Mouse (Mus musculus): ENCODE results near the gene Gosr2. TPM values are rescaled to one million over a fixed set of nuclear protein-coding genes. Genes with fewer than 3 reads are reported as not detected.

The Gosr2 gene
- polyA plus RNA-seq (2015; fragmentation: Nextera tagmentation; extraction: Ambion mirVana): 106 and 113 TPM in 2 replicates

DNA sequence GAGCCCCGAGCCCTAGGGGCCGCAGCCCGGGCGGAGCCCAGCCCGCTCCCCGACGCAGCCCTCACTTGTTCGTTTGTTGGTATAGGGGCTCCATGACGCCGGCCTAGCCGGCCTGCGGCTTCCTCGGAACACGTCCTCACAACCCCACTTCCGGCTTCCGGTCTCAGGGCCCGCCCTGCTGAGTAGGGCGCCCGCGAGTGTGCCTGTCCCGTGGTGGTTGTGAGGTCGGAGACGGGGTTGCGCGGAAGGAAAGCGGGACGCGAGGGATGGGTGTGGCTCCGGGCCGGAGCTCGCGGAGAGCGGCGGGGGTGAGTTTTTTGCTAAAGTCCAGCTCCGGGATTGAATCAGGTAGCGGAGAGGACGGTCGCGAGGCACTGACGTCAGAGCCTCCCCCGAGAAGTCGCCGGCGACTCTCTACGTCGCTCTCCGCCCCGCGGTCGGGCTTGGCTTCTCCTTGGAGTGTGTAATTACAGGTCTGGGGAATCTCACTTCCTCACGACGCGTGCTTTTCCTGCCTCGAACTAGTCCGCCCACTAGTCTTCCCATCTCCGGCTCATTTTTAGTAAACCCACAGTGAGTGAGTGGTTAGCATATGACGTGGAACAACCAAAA, at the start of gene Gosr2:
Gene Gosr2, minus strand, starts transcription at position 334 of the 612 bp plus-strand sequence.
- H3K9me3 ChIP-seq (ENCODE audit: control insufficient read depth): no peaks in the 10 kb centered on the region
- H3K36me3 ChIP-seq (ENCODE audit: control insufficient read depth, insufficient read depth): peaks cover 3% of the 10 kb centered on the region; the same call in 1 of the 2 replicates
- no peaks in the 10 kb centered on the region for H3K27me3 ChIP-seq (replicated peaks; ENCODE audit: control insufficient read depth, insufficient read depth, low read length)
- no peak for TF ChIP-seq CTCF (IDR thresholded peaks at IDR 0.05; ENCODE audit: low read depth)
- peak within 1 kb of the TSS; percentile 73 for H3K4me2 ChIP-seq (replicated peaks; ENCODE audit: low read depth)
- H3K9ac ChIP-seq (ENCODE audit: low read depth, low read length): peak within 1 kb of the TSS; percentile 89
- WGBS: under 1% methylated on average over 57 of the region's 57 CpGs
- H3K4me1 ChIP-seq (replicated peaks; ENCODE audit: control insufficient read depth, insufficient read depth, low read length): no peaks in the 10 kb centered on the region
- H3K4me3 ChIP-seq (ENCODE audit: low read depth, low read length): peak within 1 kb of the TSS; percentile 73
- peak within 1 kb of the TSS; percentile 98 for H3K27ac ChIP-seq (ENCODE audit: low read depth, low read length)
- ATAC-seq: peak; percentile 94

DNA sequence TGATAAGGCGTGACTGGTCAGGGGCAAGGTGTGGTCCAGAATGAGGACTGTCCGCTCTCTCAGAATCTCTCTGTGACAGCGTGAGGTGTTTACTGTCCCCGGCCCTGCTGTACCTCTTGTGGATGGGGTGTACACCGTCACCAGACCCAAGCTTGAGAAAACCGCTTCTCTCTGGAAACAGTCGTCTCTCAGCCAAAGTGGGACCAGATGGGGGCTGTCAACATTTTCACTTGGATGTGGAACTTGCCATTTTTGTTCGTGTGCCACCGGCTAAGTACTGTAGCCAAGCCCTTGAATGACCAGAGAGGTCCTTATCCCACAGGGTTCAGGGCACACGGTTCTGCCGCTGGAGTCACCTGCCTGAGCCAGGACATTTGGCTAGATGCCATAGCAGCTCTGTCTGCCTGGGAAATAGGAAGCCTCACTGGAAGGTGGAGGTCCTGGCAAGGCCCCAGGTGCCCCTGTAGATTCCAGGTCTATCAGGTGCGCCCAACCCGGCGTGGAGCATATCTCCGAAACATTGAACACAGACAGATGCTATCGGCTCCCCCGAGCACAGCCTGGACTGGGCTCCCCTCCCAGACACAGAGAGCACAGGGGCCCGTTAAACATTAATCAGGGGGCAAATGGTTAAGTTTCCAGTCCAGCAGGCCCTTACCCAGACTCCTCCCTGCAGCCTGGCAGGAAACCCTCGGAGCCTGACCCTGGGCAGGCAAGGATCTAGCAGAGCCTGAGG, 37.5 kb upstream of the Gosr2 start:
- H3K27ac ChIP-seq (ENCODE audit: low read depth, low read length): no peak overlapping the region
- peak overlapping the region; percentile 35 for H3K4me2 ChIP-seq (replicated peaks; ENCODE audit: low read depth)

DNA sequence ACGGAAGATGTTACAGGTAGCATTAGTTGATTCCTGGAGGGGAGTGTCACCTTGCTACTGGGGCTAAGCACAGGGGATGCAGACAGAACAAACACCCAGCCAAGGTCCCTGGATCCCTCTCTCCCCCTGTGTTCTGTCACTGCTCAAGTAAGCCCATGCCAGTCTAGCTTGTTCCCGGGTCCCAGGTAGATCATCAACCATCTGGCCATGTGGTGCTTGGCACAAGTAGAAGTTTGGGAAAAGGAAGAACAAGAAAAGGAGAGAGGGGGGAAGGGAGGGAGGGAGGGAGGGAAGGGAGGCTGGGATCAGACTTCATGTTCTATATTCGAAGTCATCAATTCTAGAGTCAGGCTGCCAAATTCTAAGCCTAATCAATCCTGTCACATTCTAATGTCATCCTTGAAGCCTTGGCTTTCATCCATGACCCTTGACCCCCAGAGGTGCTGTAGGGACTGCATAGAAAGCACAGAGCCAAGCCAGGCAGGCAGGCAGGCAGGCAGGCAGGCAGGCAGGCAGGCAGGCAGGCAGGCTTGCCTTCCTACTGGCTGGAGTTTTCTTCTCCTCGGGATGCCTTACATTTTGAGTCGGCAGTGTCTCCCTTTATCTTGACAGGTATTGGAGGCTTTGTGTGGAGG, 36.8 kb upstream of the Gosr2 start:
- H3K36me3 ChIP-seq (ENCODE audit: control insufficient read depth, insufficient read depth): no peaks in the 10 kb centered on the region
- ATAC-seq: no peak
- TF ChIP-seq CTCF (IDR thresholded peaks at IDR 0.05; ENCODE audit: low read depth): no peak
- H3K9ac ChIP-seq (ENCODE audit: low read depth, low read length): no peak overlapping the region
- WGBS: 42% methylated on average over 5 of the region's 5 CpGs
- H3K27me3 ChIP-seq (replicated peaks; ENCODE audit: control insufficient read depth, insufficient read depth, low read length): no peaks in the 10 kb centered on the region
- H3K9me3 ChIP-seq (ENCODE audit: control insufficient read depth): no peaks in the 10 kb centered on the region
- H3K4me2 ChIP-seq (replicated peaks; ENCODE audit: low read depth): peak overlapping the region; percentile 35; the same call in 1 of the 2 replicates
- H3K27ac ChIP-seq (ENCODE audit: low read depth, low read length): no peak overlapping the region
- no peak overlapping the region for H3K4me3 ChIP-seq (ENCODE audit: low read depth, low read length)
- H3K4me1 ChIP-seq (replicated peaks; ENCODE audit: control insufficient read depth, insufficient read depth, low read length): 0 out of 2 replicates have a peak, but pooled peaks cover 2% of the 10 kb centered on the region

More for the DNA sequence above, 37.5 kb upstream of the Gosr2 start:
- Histone ChIP-seq H3K36me3 (ENCODE audit: control insufficient read depth, insufficient read depth) (no peaks in the 10 kb centered on the region), H3K27me3 (replicated peaks; ENCODE audit: control insufficient read depth, insufficient read depth, low read length) (no peaks in the 10 kb centered on the region), H3K9me3 (ENCODE audit: control insufficient read depth) (no peaks in the 10 kb centered on the region), H3K9ac (ENCODE audit: low read depth, low read length) (no peak overlapping the region), H3K4me1 (replicated peaks; ENCODE audit: control insufficient read depth, insufficient read depth, low read length) (0 out of 2 replicates have a peak, but pooled peaks cover 2% of the 10 kb centered on the region), H3K4me3 (ENCODE audit: low read depth, low read length) (no peak overlapping the region)
- TF ChIP-seq CTCF (IDR thresholded peaks at IDR 0.05; ENCODE audit: low read depth): no peak
- peak; percentile 32 for ATAC-seq
- WGBS: 30% methylated on average over 19 of the region's 19 CpGs

DNA sequence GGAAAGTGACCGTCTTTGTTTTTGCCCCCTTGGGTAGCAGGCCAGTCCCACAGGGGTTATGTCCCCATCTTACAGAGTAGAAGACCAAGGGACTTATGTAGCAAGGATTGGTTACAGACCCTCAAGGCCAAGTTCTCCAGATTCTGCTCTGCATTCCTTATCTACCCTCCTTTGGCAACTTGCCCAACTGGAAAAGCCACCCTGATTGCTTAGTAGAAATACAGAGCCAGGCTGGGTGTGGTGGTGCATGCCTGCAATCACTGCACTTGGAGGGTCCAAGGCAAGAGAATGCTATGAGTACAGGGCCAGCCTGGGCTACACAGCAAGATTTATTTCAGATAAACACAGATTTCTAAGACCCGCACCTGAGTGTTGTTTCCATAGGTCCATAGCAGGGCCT, 36.3 kb upstream of the Gosr2 start:
- Histone ChIP-seq H3K27me3 (replicated peaks; ENCODE audit: control insufficient read depth, insufficient read depth, low read length) (0 out of 2 replicates have a peak, but pooled peaks cover 3% of the 10 kb centered on the region), H3K27ac (ENCODE audit: low read depth, low read length) (no peak overlapping the region), H3K36me3 (ENCODE audit: control insufficient read depth, insufficient read depth) (no peaks in the 10 kb centered on the region), H3K4me2 (replicated peaks; ENCODE audit: low read depth) (no peak overlapping the region), H3K4me1 (replicated peaks; ENCODE audit: control insufficient read depth, insufficient read depth, low read length) (0 out of 2 replicates have a peak, but pooled peaks cover 2% of the 10 kb centered on the region), H3K9ac (ENCODE audit: low read depth, low read length) (no peak overlapping the region), H3K4me3 (ENCODE audit: low read depth, low read length) (no peak overlapping the region), H3K9me3 (ENCODE audit: control insufficient read depth) (no peaks in the 10 kb centered on the region)
- WGBS: 82% methylated on average over 2 of the region's 2 CpGs
- TF ChIP-seq CTCF (IDR thresholded peaks at IDR 0.05; ENCODE audit: low read depth): no peak
- no peak for ATAC-seq

DNA sequence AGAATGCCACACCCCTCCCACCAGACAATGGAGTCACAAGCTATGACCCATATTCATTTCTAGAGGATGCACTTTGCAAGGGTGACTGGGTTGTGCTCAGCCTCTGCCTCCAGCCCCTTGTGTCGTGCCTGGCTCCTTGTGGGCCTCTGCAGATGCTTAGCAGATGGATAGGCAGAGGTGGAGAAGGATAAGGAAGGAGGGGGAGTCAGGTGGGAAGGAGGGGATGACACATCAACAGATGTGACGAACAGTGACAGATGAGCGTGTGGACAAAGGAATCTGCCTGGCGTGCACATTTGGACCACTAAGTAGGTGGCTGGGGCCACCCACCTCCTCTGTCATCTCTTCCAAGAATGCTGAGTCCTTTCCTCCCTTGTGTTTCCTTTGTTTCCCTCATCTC, 35.4 kb upstream of the Gosr2 start:
- no peaks in the 10 kb centered on the region for H3K36me3 ChIP-seq (ENCODE audit: control insufficient read depth, insufficient read depth)
- no peak for TF ChIP-seq CTCF (IDR thresholded peaks at IDR 0.05; ENCODE audit: low read depth)
- WGBS: 76% methylated on average over 4 of the region's 4 CpGs
- H3K4me2 ChIP-seq (replicated peaks; ENCODE audit: low read depth): no peak overlapping the region
- no peak for ATAC-seq
- H3K27ac ChIP-seq (ENCODE audit: low read depth, low read length): no peak overlapping the region
- H3K9ac ChIP-seq (ENCODE audit: low read depth, low read length): no peak overlapping the region
- 0 out of 2 replicates have a peak, but pooled peaks cover 3% of the 10 kb centered on the region for H3K27me3 ChIP-seq (replicated peaks; ENCODE audit: control insufficient read depth, insufficient read depth, low read length)
- no peaks in the 10 kb centered on the region for H3K9me3 ChIP-seq (ENCODE audit: control insufficient read depth)
- 0 out of 2 replicates have a peak, but pooled peaks cover 2% of the 10 kb centered on the region for H3K4me1 ChIP-seq (replicated peaks; ENCODE audit: control insufficient read depth, insufficient read depth, low read length)
- H3K4me3 ChIP-seq (ENCODE audit: low read depth, low read length): no peak overlapping the region

DNA sequence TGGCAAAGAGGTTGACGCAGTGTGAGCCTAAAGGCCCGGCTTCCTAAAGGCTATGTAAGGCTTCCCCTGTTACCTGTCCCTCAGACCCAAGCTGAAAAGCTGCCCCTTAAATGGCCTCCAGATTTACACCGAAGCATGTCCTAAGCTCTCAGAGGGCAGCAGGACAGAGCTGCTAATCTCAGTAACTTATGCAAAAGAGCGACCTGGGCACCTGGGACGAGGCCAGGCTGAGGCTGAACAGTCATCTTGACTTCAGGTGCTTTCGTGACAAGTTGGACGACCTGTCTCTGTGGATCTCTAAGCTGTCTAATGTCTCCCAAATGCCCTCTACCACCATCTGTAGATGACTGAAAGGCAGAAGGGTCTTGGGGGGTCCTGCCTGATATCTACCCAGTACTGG, 34.6 kb upstream of the Gosr2 start:
- Histone ChIP-seq H3K9ac (ENCODE audit: low read depth, low read length) (no peak overlapping the region), H3K27ac (ENCODE audit: low read depth, low read length) (no peak overlapping the region), H3K36me3 (ENCODE audit: control insufficient read depth, insufficient read depth) (no peaks in the 10 kb centered on the region), H3K4me2 (replicated peaks; ENCODE audit: low read depth) (no peak overlapping the region), H3K4me1 (replicated peaks; ENCODE audit: control insufficient read depth, insufficient read depth, low read length) (0 out of 2 replicates have a peak, but pooled peaks cover 2% of the 10 kb centered on the region), H3K9me3 (ENCODE audit: control insufficient read depth) (no peaks in the 10 kb centered on the region), H3K4me3 (ENCODE audit: low read depth, low read length) (no peak overlapping the region), H3K27me3 (replicated peaks; ENCODE audit: control insufficient read depth, insufficient read depth, low read length) (0 out of 2 replicates have a peak, but pooled peaks cover 3% of the 10 kb centered on the region)
- ATAC-seq: no peak
- no peak for TF ChIP-seq CTCF (IDR thresholded peaks at IDR 0.05; ENCODE audit: low read depth)
- 91% methylated on average over 7 of the region's 7 CpGs for WGBS

Measured in intestine, postnatal 0 days (tissue).